Mouse (Mus musculus): ENCODE data around the gene Asb7.

The Asb7 gene

GRCm38 (mm10) chr7:66653596-66653995 is 35.8 kb downstream of the Asb7 start:
- DNase-seq: no peak

GRCm38 (mm10) chr7:66652216-66652615 is 37.2 kb downstream of the Asb7 start:
- peak; percentile 48 for DNase-seq

DNA sequence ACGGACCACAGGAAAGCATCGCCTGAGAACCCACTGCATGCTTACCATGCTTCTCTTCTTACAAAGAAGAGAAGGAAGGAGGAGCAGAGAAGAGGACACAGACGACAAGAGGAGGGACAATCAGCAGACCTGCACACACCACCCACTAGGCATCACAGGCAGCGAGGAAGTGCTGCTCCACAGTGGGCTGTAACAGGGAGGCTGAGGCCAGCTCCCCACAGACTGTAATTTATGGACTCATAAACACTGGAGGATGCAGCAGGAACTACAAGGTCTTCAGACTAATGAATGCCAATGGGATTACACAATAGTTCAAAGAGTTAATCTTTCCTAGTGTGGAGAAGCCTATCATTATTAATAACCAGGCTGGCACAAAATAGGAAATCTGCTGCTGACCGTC is 38.5 kb downstream of the Asb7 start:
- no peak for DNase-seq

GRCm38 (mm10) chr7:66649181-66649580 is 40.2 kb downstream of the Asb7 start:
- no peak for DNase-seq

- DNase-seq: no peak
Measured at GRCm38 (mm10) chr7:66645736-66646135, 43.7 kb downstream of the Asb7 start.

GRCm38 (mm10) chr7:66633351-66633750 is 56.0 kb downstream of the Asb7 start:
- DNase-seq: no peak

- DNase-seq: no peak
Measured at GRCm38 (mm10) chr7:66630154-66630800, 59.1 kb downstream of the Asb7 start.

DNA sequence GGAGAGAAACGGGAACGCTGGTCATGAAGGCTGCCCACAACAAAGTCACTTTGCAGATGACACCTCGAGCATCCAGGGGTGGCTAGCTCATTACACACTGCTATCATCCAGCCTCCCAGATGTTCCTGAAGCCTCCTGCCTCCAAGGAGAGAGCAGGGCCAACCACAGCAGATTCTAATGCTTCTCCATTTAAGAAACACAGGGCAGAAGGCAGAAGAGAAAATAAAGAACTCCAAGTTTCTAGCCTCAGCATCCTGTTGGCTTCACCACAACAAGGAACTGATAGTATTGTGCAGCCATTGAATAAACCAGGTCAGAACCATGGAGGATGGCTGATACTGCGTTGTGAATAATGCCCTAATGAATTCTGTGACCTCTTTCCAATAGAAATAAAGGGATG is 60.0 kb downstream of the Asb7 start:
- DNase-seq: no peak

DNA sequence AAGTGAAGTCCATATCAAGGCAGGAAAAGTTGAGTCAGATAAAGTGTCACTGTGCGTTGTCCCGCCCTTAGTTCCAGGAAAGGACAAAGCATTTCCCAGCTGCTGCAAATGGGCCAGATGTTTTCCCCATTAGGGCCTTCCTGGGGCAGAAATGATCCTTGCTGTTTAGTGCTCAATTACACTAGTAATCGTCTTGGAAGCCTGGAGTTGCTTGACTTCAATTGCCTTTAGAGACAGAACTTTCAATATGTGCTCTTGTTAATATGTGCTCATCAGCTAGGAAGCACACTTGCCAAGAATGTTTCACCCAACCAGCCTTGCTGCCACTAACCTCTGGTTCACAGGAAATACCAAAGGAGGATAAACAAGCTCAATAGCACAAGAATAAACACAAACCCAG is 66.0 kb downstream of the Asb7 start:
- DNase-seq: no peak

DNA sequence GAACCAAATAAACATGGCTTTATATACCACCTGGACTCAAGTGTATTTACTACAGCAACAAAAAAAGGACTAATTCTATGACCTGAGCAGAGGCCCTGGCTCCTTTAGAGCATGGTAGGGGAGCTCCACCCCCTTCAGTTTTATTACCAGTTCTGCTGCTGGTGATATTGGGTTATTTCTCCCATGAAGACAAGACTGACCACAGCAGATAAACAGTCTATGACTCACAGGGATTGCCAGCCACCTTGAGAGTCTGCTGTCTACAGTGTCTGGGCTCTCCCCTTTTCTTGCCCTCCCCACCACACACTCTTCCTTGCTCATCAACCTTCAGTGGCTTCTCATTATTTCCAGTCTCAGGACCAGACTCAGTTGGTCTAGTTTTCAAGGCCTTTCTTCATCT is 87.5 kb downstream of the Asb7 start:
- no peak for DNase-seq

DNA sequence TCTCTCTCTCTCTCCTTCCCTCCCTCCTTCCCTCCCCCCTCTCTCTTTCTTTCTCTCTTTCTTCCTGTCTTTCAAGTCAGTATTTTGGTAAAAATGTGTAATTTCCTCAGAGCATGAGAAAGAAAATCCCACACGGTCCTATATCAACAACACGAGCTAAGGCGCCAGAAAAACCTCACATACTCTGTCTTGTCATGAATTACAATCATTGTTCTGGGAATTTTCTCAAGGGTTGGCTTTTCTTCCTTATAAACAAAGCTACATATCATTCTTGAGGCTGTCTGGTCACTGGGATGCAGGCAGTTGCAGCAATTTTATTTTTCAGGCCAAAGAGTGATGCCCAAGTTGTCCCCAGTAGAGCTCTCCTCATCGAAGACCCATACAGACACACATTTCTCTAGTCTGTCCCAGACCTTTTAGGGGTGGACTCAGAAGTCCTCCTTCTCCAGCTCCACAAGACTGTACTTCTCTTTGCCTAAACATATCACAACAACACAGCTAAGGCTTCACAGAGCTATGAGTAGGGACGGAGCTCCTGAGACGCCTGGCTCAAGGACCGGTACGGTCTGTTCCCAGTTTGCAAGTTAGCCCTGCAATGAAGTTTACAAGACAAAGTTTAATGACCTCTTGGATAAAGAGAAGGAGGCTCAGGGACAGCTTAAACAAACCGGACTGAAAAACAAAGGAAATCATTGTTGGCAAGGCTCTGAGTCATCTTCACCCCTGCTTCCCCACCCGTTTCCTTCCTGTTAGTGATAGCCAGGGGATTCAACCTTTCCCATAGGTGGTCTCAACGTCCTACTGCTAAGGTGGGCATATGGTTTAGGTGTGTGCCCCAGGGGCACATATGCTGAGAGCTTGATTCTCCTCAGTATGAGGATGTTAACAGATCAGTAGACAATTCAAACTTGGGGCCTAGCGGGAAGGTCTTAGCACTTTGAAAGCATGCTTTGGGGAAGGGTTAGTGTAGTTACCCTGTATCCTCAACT is 88.5 kb downstream of the Asb7 start:
- no peak for DNase-seq

GRCm38 (mm10) chr7:66600126-66600525 is 89.3 kb downstream of the Asb7 start:
- DNase-seq: no peak

DNA sequence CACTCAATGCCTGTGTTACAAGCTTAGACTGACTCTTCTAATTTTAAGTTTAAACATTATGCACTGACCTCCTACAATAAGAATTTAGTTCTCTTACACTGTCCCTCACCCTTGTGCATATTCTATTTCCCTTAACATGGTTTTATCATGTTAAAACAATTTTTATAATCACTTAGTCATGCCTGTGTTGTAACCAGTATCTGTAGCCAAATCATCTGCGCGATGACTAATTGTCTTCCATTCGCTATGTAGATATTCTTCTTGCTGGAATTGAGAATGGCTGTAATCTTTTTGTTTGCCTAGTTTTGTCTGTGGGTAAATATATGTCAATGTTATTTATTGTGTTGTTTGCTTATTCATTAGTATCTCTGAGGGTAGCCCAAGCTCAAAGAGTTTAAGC is 91.5 kb downstream of the Asb7 start:
- DNase-seq: no peak
